Mouse (Mus musculus) ovary, postnatal 14 days (tissue): ENCODE results near the gene Slc30a6.

Experiments
- DNase-seq: peaks from one replicate; pipeline ENCODE4 v3.0.0; 2022; ENCODE audit warnings: low spot score

The Slc30a6 gene

DNA sequence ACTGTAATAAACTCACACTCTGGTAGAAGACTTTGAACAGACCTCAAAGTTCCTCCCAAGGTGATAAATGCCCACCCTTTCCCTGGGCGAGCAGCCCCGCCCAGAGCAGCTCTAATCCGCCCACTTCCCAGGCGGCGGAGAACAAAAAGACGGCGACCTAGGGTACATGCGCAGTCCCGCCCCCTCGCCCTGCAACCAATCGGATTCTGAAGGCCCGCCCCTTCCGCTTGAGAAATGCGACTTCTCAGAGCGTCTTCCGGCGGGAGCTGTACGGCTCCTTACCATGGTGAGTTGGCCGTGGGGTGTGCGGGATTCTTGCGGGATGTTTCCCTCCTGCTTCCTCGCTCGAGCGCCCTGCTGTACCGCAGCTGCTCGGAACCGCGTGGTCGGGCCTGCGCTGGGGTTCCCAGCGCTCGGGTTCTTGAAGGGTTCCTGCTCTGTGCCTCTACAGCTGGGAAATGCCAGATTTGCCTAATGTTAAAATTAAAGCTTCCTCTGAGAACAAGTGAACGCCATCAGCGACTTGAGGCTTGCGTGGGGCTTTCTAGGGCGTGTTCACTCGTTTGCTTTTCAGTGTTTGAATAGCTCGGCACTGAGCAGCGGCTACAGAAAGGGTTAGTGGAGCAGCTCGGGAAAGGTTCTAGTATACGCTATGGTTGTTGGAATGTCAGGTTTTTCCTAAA is at the start of gene Slc30a6:
Gene Slc30a6 (plus strand): TSS at position 226 of the 683 bp plus-strand sequence.
- DNase-seq: peak; percentile 91

DNA sequence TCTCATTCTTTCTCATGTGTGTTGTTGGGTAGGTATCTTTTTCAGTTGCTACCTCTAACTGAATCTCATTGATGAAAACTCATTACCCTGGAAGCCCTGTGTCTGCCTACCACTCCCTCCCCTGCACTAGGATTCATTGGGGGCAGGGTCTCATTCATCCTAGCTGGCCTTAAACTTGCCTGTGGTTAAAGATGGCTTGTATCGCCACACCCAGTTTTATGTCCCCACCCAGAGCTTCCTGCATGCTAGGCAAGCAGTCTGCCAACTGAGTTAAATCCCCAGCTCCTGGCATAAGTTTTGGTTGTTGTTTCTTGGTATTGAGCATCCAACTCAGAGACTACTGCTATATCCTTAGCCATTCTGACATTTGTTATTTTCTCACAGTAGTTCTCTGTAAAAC is 31.8 kb upstream of the Slc30a6 start:
- DNase-seq: no peak

DNA sequence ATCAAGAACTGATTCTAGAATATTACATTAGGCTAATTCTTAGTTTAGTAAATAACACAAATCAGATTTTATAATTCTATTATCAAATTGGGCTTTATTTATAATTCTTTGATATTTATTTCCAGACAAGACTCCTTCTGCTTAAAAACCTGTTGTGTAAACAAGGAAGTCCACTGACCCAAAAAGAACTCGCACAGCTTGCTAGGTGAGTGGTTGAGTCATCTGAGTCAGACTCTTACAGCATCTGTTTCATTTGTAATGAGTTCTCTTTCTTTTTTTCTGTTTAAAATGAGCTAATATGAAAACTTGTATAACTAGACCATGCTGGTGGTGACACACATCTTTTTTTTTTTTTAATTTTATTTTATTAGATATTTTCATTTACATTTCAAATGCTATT is 18.5 kb upstream of the Slc30a6 start:
- no peak for DNase-seq

DNA sequence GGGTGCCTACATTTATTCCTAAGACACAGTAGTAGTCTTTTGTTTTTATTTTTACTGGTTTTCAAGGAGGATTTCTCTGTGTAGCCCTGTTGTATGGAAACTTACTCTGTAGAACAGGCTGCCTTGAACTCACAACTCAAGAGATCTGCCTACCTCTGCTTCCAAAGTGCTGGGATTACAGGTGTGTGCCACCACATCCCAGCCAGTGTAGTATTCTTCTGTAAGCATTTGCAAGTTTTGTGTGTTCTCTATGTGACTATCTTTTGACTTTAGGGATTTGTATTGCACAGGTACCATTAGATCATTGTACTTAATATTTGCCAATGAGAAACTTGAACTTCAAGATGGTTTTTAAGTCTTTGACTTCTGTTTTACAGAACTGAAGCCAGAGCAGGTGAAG is 8.8 kb upstream of the Slc30a6 start:
- no peak for DNase-seq

DNA sequence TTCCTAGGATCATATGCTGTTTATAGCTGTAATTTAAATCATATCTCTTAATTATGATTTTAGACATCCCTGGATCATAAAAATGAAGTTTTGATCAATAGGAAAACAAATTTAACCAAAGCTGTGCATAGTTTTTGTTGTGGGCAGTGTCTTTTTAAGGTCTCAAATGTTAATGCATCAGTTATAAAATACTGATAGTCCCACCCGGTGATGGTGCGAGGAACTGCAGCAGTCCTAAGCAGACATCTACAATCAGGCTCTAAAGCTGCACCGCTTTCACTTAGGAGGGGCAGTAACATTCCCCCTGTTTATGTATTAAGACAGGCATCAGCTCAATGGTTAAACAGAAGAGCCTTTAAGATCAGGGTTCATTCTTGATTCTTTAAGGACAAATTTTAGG is 5.6 kb upstream of the Slc30a6 start:
- DNase-seq: no peak

DNA sequence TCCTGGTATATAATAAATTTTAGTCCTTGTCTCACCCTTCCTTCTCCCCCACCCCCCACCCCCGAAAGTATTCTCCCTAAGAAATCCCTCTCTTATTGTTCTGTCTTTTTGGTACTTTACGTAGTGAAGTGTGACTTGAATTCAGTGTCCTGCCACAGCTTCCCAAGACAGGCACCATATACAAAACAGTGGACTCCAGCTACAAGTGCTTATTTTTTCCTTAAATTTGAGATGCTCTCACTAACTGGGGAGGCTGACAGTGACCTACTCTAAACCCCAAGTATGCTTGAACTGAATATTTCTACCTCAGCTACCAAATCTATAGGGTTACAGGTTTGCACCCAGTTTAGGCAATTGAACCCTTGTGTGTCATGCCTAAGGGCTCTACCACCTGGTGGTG is 1.0 kb upstream of the Slc30a6 start:
- no peak for DNase-seq

DNA sequence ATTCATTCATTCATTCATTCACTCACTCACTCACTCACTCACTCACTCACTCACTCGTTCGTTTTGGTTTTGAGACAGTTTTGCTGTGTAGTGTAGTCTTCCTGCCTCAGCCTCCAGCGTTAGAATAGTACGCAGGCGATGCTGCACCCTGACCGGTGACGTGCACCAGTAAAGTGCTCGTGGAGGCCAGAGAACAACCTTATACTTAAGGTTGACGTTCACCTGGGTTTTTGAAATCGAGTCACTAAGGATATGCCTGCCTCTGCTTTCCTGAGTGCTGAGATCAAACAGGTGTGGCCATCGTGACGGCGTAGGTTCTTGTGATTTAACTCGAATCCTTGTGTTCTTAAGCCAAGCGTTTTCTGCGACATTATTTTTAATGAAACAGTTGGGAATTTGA is 553 bp upstream of the Slc30a6 start:
- DNase-seq: no peak

DNA sequence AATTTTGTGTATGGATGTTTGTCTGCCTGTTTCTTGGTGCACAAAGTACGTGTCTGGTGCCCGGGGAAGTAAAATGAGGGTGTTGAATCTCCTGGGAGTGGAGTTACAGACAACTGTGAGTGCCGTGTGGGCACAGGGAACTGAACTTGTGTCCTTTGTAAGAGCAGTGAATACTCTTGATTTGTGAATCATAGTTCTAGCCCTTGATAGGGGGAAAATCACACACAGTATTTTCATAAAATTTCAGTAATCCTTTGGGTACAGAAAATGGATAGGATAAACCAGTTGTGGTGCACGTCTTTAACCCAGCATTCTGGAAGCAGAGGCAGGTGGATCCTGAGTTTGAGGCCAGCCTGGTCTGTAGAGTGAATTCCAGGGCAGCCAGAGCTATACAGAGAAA is 1.4 kb downstream of the Slc30a6 start:
- no peak for DNase-seq

DNA sequence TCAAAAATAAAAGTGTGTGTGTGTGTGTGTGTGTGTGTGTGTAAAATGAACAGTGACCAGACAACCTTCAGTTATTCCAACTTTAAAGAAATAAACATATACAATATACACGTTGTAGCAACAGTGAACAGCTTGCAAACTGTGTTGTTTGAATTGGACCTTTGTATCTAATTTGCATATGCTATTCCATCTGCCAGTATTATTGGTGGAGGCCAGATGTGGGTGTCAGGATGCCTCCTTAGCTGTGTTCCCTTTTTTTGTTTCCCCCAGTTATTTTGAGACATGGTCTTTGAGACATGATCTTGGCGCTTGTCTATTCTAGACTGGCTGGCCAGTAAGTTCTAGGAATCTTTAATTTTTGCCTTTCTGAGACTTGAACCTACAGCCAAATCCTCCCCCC is 1.8 kb downstream of the Slc30a6 start:
- DNase-seq: no peak

DNA sequence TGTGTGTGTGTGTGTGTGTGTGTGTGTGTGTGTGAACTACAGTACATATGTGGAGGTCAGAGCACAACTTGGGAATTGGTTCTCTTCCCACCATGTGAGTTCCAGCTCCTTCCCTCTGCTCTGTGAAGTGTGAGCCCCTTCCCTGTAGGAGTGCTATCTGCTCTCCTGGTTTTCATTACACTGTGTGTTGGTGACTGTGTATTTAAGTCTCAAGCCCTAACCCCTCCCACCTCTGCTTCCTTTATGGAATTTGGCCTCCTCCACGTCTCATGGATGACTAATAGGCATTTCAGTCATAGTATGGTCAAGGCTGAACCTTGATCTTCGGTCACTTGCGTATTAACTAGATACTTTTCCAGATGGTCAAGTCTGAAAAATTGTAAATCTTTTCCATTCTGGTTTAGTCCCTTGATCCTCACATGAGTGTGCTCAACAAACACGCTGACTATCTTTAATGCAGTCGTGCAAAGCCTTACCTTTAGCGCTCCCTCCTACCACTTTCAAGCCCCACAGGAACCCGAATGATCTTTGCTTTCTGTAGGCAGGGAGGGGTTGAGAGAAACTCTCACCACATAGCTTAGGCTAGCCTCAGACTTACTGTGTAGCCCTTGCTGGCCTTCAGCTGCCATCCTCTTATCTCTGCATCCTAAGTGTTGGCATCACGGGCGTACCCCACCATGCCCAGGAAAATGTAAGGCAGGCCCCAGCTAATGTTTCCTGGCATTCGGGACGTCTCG is 7.2 kb downstream of the Slc30a6 start:
- DNase-seq: no peak

DNA sequence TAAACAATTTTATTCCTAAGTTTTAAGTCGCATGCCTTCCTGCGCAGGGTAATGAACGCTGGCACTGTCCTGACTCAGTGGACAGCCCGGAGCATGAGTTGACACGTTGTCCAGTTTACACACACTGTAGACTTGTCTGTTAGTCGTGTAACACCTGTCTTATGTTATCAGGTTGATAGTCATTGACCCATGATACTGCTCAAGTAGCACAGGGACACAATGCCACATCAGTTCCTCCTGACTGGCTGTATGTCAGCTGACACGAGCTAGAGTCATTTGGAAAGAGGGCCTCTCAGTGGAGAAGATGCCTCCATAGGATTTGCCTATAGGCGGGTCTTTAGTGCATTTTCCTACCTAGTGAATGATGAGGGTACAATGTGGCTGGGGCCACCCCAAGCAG is 11.1 kb downstream of the Slc30a6 start:
- no peak for DNase-seq

DNA sequence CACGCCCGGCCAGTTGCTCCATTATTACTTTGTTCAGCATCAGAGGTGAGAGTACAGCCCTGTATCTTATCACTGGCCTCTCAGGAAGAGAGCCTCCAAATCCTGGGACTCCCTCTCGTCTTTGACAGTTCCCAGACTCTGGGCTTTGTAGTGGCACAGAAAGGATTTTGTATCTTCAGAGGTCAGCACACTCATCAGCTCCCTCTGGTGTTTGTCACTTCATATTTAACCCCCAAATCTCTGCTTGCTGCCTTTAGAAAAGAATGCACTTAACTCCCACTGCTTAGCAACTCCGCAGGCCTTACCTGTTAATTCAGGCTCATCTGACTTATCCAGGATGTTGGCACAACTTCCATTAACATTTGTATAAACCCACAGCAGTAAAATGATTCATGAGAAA is 14.3 kb downstream of the Slc30a6 start:
- no peak for DNase-seq

DNA sequence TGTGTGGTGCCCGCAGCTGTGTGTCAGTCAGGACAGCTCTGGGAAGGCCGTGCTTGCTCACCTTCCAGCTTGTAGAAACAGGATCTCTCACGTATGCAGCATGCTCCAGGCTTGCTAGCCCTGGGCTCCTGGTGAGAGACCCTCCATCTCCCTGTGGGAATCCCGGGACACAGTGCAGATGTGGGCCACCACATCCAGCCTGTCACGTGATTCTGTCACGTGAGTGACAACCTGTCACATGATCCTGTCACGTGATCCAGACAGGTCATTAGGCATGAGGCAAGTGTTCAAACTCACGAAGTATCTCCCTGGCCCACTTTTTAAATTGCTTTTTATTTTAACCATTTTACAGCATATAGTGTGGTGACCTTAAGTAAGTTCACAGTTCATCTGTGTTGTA is 17.9 kb downstream of the Slc30a6 start:
- no peak for DNase-seq

DNA sequence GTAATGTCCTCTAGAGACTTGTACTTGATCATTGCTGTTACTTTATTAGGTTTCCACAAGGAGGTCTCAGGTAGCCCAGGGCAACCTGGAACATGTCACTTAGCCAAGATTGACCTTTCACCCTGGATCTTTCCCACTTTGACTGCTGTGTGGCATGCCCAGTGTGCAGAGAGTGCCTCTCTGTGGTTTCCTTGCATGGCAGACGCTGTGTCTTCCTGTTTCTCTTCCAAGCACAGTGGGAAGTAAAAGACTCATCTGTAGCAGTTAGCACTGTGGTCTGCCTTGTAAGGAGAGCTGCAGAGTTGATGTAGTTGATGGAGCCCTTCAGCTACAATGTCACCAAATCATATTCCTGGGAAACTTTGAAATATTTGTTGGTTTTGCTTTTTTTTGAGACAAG is 19.3 kb downstream of the Slc30a6 start:
- DNase-seq: no peak

DNA sequence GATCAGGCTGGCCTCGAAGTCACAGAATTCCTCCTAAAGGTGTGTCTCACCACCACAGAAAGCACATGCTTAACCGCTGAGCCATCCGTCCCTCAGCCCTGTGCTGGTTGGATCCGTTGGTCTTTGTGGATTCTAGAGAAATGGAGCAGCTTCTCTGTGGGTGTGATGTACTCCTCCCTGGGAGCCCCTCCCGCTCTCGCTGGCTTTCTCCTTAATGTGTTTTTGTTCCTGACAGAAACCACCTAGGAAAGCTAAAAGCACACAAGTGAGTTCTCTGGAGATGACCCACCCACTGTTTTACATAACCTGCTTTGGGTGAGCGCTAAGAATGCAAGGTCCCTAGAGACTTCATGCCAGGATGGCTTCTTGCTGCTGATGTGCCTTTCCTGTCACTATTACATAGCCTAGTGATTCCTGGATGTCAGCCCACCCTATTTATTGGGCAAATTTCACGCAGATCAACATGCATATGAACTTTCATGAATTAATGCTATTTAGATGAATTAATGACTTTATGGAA is 21.5 kb downstream of the Slc30a6 start:
- DNase-seq: no peak

DNA sequence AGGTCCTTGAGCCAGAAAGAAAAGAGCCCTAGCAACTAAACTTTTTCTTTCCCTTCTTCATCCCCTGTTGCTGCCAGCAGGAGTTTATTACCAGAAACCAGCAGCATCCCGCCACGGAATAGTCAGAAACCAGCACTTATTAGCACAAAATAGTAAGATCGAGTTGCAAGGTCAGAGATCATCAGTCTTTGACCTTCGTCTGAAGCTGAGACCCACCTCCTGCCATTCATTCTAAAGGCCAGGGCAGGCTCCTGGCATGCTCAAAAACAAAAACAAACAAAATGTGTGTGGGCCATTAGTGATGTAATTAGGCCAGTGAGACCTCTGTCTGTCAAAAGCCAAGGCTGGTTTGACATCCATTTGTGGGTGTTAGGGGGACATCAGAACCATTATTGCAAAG is 22.8 kb downstream of the Slc30a6 start:
- DNase-seq: no peak

DNA sequence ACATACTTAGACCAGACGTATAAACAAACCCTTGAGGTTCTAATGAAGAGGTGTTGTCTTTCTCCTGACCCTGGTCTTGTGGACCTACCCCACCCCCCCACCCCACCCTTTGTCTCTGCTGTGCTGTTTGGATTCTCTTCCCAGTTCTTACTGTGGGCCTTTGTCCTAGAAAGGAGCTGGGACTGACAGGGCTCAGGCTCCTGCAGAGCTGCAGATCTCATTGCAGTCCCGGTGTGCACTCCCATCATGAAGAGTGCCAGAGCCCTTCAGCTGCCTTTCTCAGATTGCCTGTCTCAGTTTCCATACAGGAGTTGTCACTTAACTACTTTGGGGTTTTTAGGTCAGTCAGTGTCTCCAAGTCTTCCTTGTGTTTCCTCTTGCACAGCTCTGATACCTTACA is 25.2 kb downstream of the Slc30a6 start:
- no peak for DNase-seq

DNA sequence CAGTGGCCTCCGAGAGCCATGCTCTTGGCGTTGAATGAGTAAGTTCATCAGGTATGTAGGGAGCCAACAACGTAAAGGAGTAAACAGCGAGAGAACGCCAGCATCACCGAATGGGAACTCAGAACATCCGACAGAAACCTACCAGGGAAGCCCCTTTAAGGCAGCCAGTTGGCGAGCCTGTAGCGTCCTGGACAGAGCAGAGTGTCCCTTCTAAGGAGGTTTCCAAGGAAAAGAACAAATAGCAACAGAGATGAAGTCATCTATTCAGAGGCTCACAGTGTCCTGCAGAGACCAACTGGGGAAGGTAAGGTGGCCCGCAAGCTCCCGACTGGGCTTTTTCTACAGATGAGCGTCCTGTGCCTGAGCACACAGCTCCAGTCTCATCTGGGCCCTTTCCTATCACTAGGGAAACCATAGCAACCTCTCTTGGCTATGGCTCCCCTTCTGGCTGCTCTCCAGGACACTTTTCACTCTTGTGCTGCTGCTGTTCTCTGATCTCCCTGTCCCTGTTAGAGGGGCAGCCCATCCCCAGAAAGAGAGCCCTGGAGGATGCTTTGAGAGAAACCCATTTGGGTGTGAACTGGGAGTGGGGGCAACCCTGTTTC is 29.1 kb downstream of the Slc30a6 start:
- DNase-seq: no peak

DNA sequence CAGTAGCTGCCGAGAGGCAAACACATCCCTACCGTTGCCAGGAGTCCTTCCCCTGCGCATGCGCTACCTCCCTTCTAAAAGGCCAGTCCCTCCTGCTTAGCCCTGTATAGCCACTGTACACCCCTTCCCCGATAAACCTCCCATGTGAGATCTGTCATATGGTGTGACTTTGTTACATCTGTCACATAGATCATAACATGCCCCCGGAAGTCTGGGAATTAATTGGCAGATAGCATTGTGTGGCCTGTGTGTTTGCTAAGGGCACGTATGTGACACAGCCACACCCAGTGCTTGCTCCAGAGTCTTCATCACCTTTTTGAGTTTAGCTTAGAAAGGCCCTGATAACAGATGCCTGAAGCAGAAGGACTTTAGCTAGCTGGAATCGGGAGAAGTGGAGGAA is 34.7 kb downstream of the Slc30a6 start:
- DNase-seq: no peak

DNA sequence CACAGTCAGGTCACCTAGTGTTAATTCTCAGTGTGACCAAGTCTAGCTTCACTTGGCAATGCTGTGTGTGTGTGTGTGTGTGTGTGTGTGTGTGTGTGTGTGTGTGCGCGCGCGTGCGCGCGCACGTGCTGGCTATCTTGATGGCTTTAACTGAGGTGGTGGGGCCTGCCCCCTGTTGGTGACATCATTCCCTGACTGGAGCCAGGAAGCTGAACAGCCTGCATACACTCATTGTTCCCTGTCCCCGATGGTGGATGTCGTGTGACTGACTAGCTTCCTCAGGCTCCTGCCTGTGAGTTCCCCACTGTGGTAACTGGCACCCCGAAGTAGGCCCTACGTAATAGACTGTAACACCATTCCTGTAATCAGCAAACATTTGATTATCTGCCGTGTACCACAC is 36.1 kb downstream of the Slc30a6 start:
- no peak for DNase-seq

DNA sequence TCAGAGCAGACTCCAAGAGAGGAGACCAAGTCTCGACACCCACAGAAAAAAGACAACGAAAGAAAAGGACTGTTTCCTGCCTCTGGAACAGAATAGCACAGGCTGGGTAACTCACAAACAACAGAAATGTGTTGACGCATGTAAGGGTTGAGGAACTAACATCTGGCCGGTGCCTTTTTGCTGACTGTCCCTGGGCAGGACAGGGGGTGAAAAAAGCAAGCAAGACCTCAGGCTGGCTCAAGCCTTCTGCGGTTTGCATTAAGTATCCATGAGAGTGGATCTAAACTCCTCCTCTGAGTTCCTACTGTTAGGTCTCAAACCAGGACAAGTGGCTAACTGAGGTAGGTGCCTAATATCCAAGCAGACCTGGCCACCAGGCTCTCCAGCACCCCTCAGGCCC is 37.2 kb downstream of the Slc30a6 start:
- no peak for DNase-seq

DNA sequence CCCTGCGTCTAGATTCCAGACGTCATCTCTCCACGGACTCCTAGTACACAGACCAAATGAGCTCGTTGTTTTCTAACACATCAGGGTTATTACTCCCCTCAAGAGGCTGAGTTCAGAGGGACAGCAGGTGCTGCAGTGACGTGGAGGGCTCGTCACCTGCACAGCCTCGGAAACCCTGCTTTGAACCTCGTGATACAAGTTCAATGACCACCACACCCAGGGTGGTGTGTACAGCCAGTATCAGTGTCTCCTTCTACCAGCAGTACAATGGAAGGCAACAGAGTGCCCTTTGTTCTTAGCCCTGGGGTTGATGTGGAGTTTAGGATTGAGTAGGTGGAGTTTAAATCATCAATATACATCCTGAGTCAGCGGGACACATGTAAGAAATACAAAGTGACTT is 42.4 kb downstream of the Slc30a6 start:
- DNase-seq: no peak

DNA sequence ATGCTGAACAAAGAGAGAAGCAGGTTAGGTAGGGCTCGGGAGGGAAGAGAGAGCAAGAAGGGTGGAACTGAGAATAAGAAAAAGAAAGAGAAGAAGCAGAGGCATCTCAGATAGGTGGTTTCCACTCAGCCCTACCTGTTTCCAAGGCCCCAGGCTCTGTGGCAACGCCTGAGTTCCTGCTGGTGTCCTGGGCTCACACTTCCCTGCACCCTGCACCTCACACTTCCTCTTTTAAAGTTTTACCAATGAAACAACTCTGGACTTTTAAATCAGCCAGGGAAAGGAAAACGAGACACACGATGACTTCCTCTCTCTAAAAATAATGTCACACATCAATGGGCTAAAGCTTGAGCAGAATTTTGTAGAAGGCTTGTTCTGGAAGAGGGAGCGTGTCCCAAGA is 45.1 kb downstream of the Slc30a6 start:
- no peak for DNase-seq
